Mouse (Mus musculus) right cerebral cortex, adult 18-20 months (tissue): ENCODE measurements around the gene Cideb.
A peak's percentile ranks its signal among the peaks of the same experiment; 100 is the strongest.

Experiments used
- DNase-seq: peaks from one replicate; pipeline ENCODE4 v3.0.0; 2022; ENCODE audit warnings: mixed read lengths

Cideb gene

DNA sequence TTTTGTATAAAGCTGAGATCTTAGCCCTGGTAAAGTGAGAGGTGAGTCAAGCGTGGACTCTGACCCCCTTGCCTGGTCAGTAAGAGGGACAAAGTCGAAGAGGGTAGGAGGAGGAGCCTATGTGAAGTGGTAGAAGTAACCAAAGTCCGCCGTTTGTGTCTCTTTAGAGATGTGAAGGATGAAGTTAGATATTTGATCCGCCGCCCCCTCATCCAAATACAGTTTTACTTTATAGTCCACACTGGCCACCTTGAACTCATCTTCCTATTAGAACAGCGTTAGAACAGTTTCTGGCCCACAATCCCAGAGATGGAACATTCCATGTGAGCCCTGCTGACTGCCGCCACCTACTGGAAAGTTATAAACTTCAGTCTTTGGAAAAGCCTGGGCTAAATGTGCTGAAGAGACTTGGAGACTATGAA, at the start of gene Cideb:
TSS of gene Cideb (minus strand) at position 96 of the 422 bp plus-strand sequence.
- DNase-seq, result peak; percentile 30

GRCm38 (mm10) chr14:55795380-55796163, 37.3 kb upstream of the Cideb start:
- DNase-seq, result no peak

DNA sequence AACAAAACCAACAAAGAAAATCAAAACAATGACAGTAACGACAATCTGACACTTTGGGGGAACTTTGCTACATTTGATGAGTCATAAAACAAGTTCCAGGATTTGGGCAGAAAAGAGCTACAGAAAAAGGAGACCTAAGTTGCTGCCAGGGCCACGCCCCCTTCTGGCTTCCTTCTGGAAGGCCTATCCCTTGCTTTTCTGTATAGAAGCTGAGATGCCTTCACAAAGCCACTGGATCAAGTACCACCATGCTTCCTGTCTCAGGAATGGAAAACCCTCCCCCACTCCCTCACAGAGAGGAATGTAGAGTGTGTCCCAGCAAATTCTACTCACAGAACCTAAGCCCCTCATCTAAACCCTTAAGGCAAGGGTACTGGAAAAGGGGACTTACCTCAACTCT, 35.7 kb upstream of the Cideb start:
- no peak for DNase-seq

DNA sequence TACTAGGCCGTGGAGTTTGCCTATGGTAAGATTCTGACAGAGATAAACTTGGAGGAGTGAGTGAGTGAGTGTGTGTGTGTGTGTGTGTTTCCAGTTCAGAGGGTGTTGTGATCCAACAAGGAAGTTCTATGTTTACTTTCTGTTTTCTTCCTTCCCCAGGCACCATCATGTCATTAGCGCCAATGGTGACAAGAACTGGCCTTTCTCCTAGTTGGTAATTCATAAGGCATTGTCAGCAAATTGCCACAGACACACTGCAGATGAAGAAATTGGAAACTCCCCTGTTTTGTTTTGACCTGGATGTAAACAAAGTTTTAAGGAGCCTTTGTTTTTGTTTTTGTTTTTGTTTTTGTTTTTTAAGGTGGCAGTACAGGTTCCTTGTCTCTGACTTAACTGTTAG, 35.2 kb upstream of the Cideb start:
- no peak for DNase-seq

DNA sequence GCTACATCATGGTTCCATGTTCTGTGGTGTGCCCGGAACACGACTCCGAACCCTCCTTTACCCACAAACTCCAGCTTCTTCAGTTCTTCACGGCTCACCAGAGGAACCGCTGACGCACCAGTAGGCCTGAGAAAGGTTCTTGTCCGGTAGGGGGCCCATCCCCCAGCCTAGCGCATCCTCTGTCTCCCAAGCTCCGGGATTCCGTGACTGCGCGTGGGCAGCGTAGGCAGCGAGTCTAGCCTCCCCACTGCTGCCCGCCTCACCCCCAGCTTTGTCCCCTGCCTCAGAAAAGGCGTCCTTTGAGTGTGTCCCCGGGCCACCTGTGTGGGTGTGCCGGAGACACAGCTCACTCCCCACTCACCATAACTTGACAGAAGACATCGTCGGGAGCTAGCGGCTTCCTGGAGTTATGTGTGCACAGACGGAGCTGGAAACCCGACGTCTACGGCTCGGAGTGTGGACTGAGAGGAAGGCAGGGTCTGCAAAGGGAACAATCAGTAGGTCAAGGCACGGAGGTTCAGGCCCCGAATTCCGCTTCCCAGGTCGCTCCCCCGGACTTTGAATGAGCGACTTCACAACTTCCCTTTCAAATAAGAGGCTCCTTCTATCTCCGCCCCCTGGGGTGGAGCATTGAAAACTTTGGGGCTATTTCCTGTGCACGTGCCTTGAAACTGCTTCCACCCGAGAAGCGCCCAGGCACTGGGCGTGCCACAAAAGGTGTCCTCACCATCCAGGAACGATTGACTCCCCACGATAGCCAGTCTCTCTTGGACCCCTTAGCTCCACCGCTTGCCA, 30.2 kb upstream of the Cideb start, which contains the start of gene Ripk3:
TSS of gene Ripk3 (minus strand) at position 610 of the 795 bp plus-strand sequence.
- no peak for DNase-seq

DNA sequence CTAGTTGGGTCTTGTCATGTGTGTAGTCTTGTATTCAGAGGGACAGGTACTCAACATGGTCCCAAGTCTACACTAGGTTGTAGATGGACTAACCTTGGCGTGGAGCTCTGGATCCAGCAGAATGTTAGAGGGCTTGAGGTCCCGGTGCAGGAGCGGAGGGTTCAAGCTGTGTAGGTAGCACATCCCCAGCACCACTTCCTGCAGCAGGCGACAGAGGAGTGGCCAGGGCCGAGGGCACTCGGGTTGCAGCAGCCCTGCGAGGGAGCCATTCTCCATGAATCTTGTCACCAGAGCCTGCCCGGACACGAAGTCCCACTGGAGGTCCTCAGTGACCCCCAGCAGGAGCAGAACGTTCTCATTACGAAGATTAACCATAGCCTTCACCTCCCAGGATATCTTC, 29.5 kb upstream of the Cideb start:
- DNase-seq, result no peak

DNA sequence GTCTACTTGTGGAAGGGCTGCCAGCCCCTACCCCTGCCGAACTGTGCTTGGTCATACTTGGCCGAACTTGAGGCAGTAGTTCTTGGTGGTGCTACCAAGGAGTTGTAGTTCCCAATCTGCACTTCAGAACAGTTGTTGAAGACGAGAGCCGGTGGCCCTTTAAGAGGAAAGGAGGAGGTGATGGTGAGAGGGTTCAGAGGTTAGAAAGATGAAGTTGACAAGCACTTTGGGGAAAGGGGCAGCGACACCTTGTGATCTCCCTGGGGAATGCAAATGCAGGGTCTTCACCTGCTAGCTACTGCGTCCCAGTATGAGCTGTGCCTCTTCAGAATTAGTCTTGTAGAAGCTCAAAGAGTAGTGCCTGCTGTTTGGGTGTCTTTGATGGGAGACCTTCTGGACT, 26.9 kb upstream of the Cideb start:
- no peak for DNase-seq

DNA sequence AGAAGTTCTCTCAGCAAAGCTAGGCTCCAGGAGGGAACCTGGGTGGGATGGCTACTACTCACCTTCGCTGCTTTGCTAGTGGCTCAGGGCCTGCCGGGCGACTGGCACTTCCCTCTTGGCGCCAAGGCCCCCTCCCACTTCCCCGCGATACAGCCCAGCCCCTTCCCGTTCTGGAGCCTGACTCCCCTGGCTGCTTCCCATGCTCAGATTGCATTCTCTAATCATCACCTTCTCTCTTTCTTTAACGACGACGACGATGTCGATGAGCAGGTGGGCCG, 25.6 kb upstream of the Cideb start, which contains the start of gene Adcy4:
TSS of gene Adcy4 (minus strand) at position 138 of the 278 bp plus-strand sequence.
- DNase-seq, result no peak

DNA sequence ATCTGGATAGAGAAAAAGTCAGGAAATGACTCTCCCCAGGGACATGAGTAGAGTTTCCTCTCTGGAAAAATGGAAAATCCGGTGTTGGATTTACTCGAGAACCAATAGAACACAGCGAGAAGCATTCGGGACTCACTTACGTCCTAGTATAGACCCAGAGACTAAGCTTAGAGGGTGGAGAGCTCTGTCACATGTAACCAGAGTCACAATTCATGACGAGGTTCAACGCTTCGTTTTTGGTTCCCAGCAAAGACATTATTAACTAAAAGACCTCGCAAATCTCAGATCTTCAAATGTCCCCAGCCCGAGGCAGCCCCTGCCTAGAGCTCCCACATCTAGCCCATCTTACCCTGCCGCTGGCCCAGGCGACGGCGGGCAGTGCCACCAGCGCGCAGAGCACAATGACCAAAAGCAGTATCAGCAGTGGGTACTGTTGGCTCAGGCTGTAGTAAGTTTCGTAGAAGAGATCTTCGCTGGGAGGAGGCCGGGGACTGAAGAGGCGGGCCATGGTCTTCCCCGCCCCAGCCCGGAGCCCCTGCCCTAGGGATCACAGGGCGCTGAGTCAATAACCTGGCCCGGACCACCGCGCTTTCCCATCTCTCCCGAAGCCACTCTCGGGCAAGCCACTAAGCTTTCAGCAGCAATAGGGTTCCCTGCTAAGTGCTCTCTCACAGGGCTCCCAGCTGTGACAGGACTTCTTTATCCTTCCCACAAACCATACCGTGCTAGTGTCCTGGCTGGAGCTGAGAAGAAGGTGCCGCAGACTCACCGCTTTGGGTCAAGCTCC, 25.1 kb upstream of the Cideb start:
- no peak for DNase-seq

GRCm38 (mm10) chr14:55782361-55782960, 24.2 kb upstream of the Cideb start:
- no peak for DNase-seq

- DNase-seq, result peak; percentile 40
Observed at GRCm38 (mm10) chr14:55781310-55781709, 23.1 kb upstream of the Cideb start.

GRCm38 (mm10) chr14:55780736-55781135, 22.5 kb upstream of the Cideb start:
- DNase-seq, result no peak

DNA sequence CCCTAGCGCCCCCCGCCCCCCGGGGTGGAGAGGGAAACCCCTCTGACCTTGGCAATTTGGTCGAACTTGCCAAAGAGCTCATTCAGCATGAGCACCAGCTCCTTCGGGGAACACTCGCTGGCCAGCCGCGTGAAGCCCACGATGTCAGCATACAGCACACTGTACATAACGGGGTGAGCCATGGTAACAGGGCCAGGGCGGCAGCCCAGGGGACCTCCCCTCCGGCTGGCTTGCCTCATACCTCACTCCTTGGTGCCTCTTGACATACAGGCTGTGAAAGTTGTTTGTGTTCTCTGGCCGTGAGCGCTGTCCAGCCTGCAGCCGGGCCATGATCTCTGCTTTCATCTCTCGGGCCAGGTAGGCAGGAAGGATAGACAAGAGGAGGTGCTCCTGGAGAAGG, 21.4 kb upstream of the Cideb start:
- DNase-seq, result no peak

DNA sequence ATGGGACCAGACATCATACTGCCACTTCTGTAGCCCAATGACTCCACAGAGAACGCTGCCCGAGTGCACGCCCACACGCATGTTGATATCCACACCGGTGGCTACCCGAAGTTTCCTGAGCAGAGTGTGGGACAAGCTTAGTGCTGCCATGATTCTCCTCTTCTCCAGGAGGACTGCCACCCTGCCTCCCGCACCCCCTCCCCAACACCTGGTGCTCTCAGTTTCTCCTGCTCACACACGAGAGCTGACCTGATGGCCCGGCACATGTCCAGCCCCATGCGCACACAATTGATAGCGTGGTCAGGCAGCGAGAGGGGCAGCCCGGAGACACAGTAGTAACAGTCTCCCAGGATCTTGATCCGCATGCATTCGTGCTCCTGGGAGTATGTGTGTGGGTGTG, 20.4 kb upstream of the Cideb start:
- no peak for DNase-seq

DNA sequence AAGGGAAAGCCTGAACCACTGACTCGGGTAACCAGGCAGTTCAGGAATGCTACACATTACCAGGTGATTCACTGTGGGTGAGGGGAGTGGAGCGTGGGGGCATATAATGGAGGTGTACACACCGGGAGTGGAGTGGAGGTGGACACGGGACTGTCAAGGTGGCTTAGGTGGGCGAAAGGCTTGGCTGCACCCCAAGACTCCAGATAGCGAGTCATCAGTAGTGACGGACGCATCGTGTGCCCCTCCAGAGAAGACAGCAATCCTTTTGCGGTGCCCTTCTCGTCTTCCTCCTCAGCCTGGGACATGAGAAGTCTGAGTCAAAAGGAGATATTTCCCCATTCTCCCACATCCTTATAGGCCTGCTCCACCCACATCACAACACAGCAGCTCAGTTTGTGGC, 19.5 kb upstream of the Cideb start:
- DNase-seq, result no peak

DNA sequence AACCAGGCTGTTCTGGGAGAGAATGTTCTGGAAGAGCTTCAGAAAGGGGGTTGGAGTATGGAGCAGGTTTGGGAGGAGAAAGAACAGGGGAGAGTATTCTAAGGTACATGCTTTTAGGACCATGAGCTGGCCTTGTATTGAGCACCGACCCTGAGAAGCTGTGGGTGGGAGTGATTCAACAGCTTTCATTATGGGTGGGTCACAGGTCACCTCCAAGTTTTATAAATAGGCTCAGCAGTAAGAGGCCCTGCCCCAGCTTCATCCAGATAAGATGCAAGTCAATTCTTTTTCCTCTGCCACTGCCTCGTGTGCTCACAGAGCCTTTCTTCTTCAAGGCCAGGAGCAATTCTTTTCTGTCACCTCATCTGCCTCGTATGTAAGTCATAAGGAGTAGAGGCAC, 18.9 kb upstream of the Cideb start:
- no peak for DNase-seq

GRCm38 (mm10) chr14:55776711-55777110, 18.5 kb upstream of the Cideb start:
- no peak for DNase-seq

GRCm38 (mm10) chr14:55769087-55769703, 10.9 kb upstream of the Cideb start:
- DNase-seq, result no peak

DNA sequence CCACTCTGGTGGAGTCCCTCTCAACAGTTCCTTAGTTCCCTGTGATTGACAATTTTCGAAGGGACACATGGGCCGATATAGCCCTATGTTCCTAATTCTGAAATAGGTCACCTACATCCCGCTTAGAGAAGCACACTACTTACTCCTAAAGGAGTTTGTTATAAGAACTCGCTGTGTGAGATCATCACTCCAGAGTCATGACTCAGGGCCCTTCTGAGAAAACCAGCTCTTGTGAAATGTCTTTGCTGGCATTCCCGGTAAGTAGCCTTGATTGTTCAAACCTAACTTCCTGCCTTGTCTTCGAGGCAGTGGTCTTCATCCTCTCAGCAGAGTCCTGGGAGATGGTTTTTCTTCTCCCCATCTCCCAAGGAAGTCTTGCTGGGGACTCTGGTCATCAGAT, 10.3 kb upstream of the Cideb start:
- no peak for DNase-seq

- no peak for DNase-seq
Observed at GRCm38 (mm10) chr14:55767519-55768414, 9.5 kb upstream of the Cideb start.

DNA sequence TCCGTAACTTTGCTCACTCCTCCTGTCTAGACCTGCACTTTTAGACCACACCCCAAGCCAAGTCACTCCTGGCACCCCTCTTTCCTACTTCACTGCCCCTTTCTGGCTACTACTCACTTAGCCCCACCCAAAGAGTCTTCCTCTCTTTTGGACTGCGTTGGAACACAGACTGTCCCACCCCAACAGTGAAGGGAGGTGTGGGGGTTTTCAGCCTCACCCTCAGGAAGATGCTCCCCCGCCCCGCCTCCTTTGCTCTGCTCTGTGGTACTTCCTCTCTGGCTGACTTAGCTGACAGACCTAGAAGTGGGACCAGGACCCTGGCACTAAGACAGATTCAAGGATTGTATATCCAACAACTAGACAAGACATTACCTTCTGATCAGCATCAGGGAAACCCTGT, 7.4 kb upstream of the Cideb start, which contains the start of gene Ltb4r1:
TSS of gene Ltb4r1 (plus strand) at position 267 of the 400 bp plus-strand sequence.
- DNase-seq, result no peak
